Mouse (Mus musculus): ENCODE data around the gene Lrba.

Lrba gene

DNA sequence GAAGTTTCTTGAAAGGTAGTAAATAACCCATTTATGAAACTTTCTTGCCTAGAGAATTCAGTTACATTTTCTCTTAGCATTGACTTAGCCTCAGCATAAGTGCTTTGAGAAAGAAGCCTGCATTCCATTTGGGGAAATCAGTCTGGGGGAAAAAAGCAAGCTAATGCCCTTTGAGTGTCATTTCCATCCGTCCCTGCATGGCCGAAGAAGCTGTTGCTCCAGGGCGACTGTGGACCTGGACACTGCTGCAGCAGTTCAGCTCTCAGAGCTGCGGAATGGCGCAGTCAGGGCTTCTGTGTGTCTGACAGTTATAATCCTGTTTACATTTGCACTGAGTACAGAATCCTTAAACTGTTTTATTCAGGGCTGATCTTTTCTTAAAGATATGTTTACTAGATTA is 327.7 kb downstream of the Lrba start:
- intact Hi-C loops (cut with DNase I), result no loop called here

DNA sequence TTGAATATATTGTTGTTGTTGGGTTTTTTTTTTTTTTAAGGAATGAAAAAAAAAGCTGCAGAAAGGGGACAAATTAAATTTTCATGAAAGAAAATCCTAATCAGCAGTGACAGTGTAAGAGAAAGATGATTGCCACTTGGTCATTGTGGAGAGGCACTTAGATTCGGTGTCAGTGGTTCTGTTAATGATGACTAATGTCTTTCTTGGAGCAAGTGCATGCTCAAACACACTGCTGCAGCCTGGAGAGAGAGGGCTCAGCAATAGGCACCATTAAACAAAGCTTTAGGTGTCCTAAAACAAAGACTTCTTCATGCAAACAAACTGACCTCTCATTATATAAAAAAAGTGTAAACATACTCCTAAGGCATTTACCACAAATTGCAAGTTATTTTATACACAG is 334.5 kb downstream of the Lrba start:
- intact Hi-C loops (cut with DNase I), result no loop called here

DNA sequence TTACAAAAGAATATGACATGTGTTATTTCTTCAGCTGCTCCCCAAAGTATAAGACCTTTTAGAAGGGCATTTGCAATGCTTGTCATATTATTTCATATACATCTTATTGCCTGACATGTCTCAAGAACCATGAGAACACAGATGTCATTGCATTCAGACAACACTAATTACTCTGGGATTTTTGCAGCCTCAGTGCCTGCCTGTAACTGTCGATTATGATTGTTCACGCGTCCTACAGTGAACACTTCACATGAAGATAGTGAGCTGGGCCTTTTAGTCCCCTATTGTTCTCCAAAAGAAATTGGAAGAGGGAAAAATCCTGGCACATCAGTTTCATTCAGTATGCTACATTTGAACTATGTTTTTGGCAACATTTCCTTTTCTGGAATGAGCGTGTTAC is 335.2 kb downstream of the Lrba start:
- intact Hi-C loops (cut with DNase I), result no loop called here

DNA sequence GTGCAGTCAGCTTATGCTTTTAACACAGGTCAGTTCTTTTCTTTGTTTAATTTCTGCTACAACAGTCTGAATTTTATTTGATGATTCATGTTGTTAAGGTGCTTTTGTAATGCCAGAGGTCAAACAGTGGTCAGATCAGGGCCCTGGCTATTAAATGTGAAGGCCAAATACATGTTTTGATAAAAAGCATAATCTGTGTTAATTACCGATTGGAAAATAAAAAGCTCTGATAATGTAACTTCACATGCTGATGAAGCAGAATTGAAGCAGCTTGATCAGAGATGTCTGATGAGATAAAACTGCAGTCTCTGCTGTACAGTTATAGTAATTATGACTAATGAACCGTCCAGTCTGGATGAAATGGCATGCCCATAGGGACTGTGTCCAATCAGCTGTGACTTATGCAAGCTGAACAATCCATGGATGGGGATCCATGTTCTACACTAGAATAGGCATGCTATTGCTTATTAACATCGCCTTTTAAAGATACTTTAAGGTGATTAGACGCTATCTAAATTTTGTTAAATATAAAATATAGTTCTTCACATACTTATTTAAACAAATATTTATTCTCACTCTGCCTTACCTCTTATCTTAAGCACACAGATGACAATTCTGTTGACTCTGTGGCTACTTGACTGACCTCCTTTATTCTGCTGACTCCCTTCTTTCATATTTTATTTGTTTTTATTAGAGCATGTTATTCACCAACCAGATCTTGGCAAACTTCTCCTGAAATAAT is 336.0 kb downstream of the Lrba start:
- intact Hi-C loops (cut with DNase I), result no loop called here

DNA sequence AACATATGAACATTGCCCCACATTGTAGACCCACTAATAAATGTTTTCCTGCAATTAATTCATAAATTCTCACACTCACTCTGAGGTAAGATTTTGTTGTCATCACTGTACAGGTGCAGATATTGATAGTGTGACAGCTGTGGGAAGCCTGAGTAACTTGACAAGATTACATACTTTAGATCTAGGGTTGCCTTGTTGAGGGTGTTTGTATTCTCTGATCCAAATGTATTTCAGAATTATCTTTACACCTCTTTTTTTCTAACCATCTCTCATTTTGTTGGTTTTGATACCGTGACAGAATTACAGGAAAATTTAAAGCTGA is 336.5 kb downstream of the Lrba start:
- intact Hi-C loops (cut with DNase I), result no loop called here

DNA sequence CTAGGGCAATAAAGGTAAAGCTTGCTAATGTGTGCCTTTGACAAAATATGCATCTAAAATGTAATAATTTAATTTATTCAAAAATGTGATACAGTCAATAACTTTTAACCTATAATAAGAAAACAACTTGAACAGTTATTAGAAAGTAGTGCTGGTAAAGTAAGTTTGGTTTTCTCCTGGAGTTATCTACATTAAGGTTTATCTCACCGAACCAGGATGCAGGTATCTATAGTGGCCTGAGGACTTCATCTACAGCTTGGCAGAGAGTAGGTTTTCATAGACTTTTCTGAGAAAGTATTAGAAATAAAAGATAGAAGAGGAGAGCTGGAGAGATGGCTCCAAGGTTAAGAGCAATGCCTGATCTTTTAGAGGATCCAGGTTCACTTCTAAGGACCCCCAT is 336.9 kb downstream of the Lrba start:
- intact Hi-C loops (cut with DNase I), result no loop called here

DNA sequence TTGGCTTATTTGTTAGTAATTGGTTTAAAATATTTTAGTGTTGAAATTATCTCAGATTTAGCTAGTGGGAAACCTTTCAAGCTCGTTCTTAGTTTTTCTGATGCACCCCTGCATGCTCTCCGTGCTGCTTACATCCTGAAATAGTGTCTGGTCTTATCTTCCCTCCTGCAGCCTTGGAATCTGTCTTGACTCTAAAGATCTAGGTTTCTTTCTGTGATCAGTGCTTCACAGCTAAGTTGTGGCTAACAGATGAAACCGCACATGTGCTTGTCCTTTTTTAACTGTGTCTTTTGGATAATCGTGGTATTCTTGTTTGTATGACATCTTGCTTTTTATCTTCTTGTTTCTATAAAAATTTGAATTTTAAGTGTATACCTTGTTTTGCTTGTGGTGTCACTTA is 342.8 kb downstream of the Lrba start:
- intact Hi-C loops (cut with DNase I), result no loop called here

DNA sequence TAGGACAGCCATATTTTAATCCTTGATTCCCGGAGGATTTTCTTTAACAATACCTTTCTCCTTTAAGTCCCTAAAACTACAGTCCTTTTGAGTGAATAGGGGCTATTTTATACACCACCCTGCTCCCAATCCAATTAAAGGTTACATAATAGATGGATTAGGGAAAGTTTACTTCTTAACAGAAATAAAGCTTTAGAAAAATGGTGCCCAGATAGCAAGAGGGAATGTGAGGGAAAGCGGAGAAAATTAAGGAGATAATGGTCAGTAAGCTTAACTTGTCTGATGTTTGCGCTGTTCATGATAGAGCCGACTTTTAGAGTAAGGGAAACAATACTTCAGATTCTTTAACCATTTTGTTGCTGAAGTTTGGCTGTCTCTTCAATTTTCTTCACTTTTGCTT is 347.0 kb downstream of the Lrba start:
- intact Hi-C loops (cut with DNase I), result no loop called here

DNA sequence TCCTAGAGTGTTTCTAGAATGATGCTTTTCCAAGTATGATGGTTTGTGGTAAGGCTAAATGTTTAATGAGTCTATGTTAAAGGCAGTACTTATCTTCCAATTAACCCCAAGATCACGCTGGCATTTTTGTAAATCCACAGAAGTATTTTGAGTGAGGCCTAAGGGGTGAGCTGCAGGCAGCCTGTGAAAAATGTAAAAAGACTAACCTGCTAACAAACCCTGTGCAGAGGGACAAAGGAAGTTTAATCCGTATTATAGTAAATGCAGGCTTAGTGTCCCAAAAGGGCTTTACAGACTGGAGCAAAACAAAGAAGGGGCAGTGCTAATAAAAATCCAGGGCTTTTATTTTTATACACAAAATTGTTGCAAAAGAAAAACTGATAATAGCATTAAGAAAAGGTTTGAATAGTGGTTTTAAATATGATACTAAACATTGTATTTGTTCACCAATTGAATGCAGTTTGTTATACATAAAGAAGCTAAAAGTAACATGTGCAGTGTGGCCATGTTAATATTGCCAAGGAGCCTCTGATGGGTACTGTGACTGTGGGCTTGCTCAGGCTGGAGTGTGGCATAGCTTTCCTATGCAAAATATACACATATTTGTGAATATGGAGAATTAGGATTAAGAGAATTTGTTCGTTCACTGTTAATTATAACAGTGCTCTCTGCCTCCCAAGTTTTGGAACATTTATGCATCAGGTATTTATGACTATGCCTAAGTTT is 348.2 kb downstream of the Lrba start:
- intact Hi-C loops (cut with DNase I), result no loop called here

DNA sequence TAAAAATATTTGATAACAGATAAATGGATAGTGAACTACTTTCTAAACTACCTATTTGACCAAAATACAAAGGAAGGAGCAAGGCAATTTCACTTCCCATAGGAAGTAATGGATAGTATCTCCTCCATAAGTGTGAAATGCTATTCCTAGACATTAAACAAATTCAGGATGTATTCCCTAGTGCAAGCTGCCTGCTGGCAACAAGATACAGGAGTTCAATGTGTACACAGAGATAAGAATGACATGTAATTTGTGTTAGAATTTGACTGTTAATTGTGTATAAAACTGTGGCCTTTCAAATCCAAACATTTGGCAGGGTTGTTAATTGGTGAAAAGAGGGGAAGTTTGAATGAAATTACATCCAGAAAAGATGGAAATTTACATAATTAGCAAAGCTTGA is 350.8 kb downstream of the Lrba start:
- intact Hi-C loops (cut with DNase I), result no loop called here

DNA sequence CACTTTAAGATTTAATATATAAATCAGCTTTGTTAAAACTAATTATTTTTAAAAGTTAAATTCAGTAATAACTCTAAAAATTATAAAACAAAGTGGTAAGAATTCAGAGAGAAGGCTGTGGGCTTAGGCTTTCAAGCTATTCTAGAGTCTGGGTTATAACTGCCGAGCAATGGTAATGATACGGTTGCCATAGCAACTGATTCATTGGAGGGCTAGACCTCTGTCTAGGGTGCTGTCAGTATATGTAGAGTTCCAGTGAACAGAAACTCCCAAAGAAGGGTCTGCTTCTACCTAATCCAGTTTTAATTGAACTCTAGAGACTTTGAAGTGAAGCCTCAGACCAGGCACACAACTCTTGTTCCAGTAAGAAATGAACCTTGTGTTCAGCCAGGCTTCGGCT is 377.8 kb downstream of the Lrba start:
- intact Hi-C loops (cut with DNase I), result no loop called here

DNA sequence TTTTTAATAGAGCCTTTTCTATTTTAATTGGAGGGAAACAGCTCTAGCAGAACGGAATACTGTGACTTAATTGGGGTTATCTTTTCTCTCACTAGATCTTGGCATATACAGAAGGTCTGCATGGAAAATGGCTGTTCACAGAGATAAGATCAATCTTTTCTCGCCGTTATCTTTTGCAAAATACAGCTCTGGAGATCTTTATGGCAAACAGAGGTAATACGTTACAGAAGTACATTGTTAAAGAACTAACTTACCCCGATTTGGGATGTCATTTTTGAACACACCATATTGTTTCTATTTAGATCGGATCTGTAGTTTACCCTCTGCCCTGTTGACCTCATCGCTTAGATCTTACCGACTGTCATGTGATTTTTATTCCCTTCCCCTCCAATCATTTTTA is 381.3 kb downstream of the Lrba start:
- intact Hi-C loops (cut with DNase I), result no loop called here

DNA sequence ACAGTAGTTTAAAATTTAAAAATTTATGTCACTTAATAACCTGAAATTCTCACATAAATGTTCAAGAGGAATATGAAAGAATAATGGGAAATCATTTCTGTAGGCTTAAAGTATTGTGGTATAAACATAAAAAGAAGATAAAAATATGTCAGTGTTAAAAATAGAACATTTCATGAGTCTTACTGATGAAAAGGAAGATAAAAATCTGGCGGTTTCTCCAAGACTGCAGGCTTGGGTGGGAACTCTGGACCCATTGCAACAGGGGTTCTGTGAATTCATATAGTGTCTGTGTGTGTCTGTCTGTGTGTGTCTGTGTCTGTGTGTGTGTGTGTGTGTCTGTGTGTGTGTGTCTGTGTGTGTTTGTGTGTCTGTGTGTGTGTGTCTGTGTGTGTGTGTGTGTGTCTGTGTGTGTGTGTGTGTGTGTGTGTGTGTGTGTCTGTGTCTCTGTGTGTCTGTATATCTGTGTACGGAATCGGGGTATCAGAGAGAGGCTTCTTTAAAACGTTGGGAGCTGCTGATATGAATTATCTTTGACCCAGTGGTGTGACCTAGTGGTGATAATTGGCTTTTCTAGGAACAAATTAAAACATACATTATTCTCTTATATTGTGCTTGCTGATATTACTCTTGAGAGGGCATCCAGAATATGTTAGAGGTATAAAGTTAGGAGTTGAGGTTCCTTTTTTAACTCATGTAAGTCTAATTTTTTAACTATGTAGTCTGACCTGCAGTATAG is 402.7 kb downstream of the Lrba start:
- intact Hi-C loops (cut with DNase I), result no loop called here

DNA sequence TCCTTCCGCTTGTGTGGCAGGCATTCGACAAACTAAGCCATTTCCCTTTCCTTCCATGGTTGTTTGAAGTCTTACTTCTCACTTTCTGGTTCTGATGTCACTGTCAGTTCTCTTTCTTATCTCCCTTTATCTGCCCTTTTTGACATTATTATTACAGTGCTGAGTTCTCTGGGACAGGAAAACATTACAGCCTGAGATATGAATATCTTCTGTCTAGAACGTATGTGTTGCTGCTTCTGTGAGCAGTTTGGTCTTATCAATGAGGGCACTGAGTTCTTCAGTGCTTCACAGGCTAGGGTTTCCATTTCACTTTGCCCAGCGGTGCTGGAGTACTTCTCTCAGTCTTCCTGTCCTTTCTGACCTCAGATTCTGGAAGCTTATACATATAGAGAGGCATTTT is 404.9 kb downstream of the Lrba start:
- intact Hi-C loops (cut with DNase I), result no loop called here

DNA sequence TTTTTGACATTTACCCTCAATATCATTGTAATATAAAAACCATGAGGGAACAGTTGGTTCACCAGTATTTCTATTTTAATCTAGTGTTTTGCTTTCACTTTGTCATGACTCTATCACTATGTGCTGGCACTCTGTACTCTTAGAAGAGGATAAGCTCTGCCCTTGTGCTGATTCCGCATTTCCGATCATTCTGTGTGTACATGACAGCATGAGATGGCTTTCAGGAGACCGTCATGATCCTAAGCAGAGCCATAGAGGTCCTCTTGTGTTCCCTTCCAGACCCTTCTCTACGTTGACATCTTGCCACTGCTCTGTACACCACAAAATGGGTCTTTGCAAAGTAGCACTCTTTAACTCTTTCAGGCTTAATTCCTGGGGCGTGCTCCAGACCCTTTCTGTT is 411.0 kb downstream of the Lrba start:
- intact Hi-C loops (cut with DNase I), result no loop called here

DNA sequence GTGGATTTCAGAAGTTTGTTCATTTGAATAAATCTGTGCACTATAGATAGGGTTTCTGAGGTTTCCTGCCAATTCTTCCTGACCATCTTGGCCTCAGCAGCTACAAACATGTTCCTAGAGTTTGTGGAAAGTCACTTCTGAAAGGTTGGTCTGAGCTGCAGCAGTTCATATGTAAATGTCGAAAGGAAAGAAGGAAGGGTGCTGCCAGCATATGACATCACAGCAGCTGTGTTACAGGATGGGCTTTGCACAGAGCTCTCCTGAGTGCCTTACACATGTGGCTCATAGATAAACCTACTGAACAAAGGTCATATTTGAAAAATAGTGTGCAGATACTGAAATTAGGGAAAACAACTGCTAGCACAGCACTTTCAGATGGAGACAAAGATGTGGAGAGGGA is 411.5 kb downstream of the Lrba start:
- intact Hi-C loops (cut with DNase I), result no loop called here

DNA sequence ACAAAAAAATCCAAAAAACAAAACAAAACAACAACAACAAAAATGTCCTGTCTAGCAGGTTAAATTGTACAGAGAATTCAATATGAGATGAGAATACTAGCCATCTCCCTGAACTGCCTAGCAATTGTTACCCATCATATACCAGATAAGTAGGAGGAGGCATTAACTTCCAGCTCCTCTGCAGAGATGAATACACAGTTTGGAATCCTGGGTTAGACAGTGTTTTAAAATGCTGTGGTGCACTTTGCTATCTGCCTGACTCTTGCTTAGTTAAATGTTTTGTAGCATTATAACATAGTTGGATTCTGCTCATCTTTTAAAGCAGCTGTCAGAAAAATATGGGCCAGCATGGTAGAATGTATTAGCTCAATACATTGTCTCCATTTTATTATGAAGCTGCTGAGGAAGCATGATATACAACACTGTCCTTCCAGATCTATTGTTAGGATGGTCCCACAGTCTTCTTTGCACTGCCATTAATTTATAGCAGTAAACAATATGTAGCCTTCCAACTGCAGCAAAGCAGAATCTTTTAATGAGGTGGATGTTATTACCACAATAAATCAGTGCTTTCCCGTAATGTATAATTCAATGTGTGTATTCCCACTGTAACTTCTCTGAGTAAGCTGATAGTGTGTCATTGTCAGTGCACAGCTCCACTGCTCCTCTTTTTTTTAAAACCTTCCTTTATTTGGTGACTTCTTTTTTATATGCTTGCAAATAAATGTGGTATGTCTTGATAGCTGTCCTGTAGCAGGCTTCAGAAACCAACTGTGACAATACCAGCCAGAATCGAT is 414.3 kb downstream of the Lrba start:
- intact Hi-C loops (cut with DNase I), result no loop called here

DNA sequence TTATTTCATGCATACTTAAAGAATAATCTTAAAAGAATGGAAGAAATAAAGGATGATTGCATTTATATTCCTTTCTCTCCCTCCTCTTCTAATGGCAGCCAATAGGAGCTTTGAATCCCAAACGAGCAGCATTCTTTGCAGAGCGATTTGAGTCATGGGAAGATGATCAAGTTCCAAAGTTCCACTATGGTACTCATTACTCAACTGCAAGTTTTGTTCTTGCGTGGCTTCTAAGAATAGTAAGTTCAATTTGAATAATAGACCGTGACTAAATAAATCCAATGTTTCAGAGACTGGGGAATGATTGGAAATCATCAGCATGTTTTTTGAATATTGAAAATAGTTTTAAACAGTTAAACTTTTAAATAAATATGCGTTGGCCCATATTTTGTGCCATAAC is 416.9 kb downstream of the Lrba start:
- intact Hi-C loops (cut with DNase I), result no loop called here

DNA sequence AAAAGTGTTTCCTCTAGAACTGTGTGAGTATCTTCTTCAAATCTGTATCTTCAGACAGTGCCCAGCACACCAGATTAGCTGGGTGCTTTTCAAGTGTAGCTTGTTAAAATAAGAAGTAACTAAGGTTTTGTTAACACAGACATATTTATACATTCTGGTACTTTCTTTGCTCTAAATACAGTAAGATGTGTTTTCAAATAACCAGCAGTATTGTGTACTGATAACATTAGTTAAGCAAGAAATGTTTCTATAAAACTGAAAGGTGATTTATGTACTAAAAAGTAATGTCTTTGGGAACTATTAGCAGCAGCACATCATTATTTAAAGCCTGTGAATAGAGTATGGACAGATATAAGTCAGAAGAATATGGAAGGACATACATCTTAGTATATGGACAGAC is 417.3 kb downstream of the Lrba start:
- intact Hi-C loops (cut with DNase I), result no loop called here

DNA sequence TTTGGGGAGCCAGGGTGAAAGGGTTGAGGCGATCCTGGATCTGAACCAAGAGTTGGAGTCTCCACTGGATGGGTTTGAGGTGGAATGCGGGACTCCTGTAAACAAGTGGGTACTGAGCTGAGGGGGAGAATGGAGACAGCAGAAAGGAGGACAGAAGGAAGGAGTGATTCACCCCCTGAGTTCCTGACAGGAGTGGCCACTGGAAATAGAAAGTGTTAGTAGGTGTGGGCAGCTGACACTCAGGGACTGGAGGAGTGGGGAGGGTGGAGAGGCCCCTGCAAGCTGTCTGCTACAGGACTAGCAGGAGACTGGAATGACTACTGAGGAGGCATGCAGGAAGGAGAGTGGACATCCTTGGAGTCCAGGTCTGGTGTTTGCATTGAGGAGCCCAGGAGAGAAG is 422.3 kb downstream of the Lrba start:
- intact Hi-C loops (cut with DNase I), result no loop called here

DNA sequence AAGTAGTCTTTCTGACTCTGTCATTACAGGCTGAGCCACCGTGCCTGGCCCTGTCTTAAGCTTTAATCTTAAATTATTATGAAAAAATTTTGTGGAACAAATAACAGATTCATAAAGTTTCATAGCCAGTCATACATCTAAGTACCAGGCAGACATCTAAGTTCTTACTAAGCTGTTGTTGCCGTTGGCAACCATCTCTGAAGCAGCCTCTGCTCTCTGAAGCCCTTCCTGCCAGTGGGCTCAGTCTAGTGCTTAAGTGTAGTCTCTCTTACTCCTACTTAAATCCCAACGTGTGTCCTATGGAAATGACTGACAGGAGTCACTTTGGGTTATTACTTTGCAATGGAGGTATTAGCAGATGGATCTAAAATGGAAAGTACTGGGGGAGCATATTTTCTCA is 426.5 kb downstream of the Lrba start:
- intact Hi-C loops (cut with DNase I), result no loop called here

DNA sequence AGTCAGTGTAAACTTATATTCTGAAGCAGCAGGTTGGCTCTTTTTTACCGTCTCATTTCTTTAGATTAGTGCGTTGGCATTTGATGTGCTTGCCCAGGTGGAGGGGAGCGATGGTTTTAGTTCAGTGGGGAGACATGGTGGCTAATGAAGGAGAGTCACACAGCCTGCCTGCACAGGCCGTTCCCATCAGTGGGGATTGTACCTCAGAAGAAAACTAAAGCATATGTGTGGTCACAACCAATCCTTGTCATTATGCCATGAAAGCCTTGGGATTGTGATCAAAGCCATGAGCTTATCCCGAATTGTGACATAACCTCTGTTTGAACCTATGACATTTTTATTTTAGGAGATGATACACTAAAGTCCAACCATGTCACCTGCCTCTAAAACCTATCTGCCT is 434.8 kb downstream of the Lrba start:
- intact Hi-C loops (cut with DNase I), result no loop called here

All from adrenal gland (tissue).